Mouse (Mus musculus): ENCODE data around the gene Ugcg.

The Ugcg gene

DNA sequence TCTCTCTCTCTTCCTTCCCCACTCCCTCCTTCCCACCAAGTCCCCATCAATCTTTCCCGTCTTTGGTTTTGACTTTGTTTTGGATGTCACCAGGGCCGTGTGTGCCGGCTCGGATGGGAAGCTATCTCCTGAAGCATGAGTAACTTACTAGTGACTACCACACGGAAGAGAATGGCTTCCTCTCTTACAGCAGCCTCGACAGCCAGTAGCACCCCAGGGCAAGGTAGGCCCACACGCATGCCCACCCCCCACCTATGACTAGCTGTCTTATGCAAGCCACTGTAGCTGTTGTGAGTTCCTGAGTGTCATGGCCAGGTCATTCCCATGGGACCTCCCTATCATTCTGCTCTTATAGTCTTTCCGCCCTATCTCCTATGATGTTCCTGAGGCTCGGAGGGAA lies 38.0 kb downstream of the Ugcg start:
- 96% methylated on average over 9 of the region's 9 CpGs for WGBS

GRCm38 (mm10) chr4:59231266-59232055 lies 42.4 kb downstream of the Ugcg start:
- 88% methylated on average over 6 of the region's 6 CpGs for WGBS

GRCm38 (mm10) chr4:59234014-59234413 lies 45.0 kb downstream of the Ugcg start:
- WGBS: 83% methylated on average over 9 of the region's 10 CpGs

DNA sequence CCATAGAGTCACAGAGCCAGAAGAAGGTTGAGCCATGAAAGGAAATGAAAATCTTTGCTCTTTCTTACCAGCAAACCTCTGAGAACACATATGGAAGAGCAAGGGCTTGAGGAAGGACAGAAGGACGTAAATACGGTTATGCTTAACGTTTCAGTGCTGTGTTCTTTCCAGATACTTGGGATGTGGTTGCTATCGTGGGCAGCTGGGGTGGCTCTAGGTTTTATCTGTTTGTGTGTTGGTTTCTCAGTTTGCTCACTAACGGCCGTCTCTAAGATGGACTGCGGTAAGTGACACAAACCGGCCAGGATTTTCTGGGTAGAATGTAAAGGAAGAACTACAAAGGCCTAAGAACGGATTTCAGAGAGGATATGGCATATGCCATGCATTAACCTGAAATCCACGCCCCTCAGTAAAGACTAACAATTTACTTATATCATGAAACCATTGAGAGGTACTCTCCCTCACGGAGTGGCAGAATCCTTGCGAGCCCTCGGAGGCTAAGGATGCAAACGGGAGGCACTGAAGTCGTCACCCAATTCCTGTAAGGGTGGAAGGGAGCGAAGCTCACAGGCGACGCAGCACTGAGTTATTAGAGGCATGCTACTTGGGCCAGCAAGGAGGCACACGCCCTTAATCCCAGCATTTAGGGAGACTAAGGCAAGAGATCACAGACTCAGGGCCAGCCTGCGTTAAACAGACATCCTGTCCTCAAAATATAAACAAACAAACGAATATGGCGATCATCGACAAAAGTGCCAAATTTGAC lies 45.6 kb downstream of the Ugcg start:
- 93% methylated on average over 23 of the region's 23 CpGs for WGBS

DNA sequence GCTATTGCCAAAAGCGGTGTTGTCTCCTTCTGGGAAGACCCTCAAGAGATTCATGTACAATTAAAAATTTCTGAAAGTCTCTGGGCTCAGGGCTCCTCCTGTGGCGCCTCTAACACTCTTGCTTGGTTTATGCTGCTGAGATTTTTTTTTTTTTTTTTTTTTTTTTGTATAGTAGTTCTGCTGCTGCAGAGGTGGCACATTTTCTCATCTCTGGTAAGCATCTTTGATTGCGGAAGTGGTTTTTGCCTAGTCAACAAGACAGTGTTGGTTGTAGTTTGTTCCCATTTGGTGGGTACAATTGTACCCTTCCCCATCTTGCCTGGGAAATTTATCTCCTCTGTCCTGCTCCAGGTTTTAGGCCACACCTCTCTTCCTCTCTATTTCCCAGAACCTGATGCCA lies 47.3 kb downstream of the Ugcg start:
- 91% methylated on average over 3 of the region's 3 CpGs for WGBS

DNA sequence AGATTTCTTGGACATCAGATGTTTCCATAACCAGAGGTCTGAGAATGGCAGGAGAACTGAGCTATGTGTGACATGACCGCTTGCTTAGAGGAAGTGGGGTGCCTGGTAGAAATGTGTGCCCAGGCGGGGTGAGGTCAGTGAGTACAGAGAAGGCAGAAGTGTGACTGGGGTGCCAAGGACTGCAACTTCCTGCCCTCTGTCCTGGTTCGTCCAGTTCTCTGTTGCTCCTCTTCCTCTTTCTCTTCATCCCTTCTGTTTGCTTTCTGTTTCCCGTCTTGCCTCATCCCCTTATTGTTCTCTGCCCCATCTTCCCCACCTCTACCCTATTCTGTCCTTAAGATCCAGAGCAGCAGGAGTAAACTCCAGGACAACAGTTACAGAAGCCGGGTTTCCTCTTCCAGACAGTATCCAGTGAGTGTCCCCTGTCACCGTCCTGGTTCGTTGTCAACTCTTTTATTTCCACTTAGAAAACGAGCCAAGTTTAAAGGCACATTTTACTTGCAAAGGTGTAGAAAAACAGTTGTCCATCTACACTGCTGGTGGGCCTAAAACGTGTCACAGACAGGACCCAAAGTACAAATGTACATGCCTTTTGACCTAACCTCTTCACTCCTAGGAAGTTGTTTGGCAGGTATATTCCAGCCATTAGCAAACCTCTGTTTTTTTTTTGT lies 49.7 kb downstream of the Ugcg start:
- 68% methylated on average over 9 of the region's 9 CpGs for WGBS

DNA sequence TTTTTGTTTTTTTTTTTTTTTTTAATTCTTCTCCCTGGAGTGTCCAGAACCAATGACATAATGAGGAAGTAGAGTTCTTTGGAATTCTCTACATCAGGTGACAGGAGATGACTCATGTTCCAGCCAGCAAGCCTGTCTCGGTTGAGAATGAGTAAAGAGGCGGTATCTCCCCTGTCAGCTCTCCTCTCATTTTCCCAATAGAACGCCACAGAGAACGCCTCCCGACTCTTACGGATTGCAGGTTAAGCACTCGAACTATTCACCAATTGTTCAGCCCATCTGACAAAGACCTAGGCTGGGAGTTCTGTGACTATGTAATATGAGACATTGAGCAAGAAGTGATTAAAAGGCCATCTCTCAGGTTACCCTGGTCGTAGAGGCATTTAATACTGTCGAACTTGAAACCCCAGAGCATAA lies 50.3 kb downstream of the Ugcg start:
- 57% methylated on average over 9 of the region's 9 CpGs for WGBS

DNA sequence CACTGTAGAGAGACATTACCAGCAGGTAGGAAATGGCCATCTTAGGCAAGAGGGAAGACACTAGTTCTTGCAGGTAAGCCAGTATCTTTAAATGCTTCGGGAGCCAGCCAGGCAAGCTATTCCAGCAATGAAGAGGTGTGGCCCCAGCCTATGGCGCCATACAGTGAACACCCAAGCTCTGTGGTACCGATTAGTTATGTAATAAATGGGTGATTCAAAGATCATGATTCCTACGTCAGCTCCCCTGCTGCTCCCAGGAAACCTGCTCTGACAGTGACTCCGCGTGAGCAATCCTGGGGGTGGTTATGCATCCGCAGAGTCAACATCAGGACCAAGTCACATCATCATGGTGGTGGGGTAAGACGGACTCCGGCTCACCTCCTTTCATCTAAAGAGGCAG lies 51.1 kb downstream of the Ugcg start:
- WGBS: 93% methylated on average over 9 of the region's 9 CpGs

GRCm38 (mm10) chr4:59241096-59241495 lies 52.0 kb downstream of the Ugcg start:
- WGBS: 98% methylated on average over 4 of the region's 4 CpGs

- WGBS: 97% methylated on average over 3 of the region's 3 CpGs
These were observed 53.2 kb downstream of the Ugcg start for GRCm38 (mm10) chr4:59242221-59242620.

- 90% methylated on average over 7 of the region's 7 CpGs for WGBS
These were observed 54.9 kb downstream of the Ugcg start for GRCm38 (mm10) chr4:59243802-59244493.

- 81% methylated on average over 7 of the region's 7 CpGs for WGBS
These were observed 55.9 kb downstream of the Ugcg start for GRCm38 (mm10) chr4:59244791-59245555.

DNA sequence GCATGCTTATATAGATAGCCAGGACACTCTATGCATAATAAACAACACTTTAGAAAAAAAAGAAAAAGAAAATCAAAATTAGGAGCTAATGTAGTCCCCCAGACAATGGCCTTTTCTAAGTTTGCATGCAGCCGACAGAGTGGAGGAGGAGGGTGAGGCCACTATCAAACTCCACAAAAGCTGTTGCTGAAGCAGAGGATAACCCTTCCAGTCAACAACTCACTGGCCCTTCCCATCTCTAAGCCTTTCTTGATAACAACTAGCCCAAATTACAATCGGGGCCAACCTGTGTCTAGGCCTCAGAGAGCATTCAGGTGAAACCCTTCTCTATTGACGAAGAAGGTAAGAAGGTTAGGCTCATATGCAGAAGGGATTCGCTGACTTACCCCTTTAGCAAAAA lies 56.7 kb downstream of the Ugcg start:
- 98% methylated on average over 4 of the region's 4 CpGs for WGBS

- 69% methylated on average over 1 of the region's 1 CpGs for WGBS
These were observed 58.5 kb downstream of the Ugcg start for GRCm38 (mm10) chr4:59247545-59247944.

- WGBS: 66% methylated on average over 6 of the region's 6 CpGs
These were observed 63.5 kb downstream of the Ugcg start for GRCm38 (mm10) chr4:59252386-59253054.

GRCm38 (mm10) chr4:59253055-59253434 lies 64.0 kb downstream of the Ugcg start:
- WGBS: 84% methylated on average over 5 of the region's 5 CpGs

DNA sequence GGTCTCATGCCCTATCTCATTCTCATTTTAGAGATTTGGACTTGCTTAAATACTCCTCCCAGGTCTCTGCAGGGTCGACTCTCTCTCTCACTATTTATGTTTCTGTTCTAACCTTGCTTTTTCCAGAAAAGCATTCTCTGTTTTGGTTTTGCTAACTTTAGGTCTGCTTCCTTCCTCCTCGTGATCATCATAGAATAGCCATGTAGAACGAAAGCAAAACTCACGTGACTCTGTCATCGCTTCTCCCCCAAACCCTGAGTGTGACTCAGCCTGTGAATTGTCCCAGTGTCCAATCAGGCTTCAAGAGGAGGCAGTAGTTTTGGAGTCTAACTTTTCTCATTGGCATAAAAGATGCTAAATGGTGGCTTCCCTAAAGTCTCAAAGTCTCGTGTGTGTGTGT lies 65.3 kb downstream of the Ugcg start:
- 78% methylated on average over 6 of the region's 6 CpGs for WGBS

DNA sequence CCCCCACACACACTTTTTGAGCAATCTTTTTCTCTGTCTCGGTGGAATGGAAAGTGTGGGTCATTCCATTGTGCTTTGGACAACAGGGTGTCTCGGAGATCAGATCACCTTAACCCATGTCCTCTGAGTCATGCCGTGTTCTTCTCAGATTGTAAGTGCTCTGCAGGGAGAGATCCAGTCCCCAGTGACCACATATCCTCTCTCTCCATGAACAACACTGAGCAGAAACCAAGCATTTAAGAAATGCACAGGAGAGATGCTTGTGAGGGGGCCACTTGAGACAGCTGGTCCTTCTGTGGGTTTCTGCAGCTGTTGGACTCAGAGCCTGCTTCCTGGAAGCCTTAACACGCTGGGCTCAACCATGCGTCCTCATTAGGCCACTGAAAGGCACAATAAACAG lies 66.9 kb downstream of the Ugcg start:
- WGBS: 79% methylated on average over 5 of the region's 5 CpGs

- 85% methylated on average over 3 of the region's 3 CpGs for WGBS
These were observed 68.8 kb downstream of the Ugcg start for GRCm38 (mm10) chr4:59257866-59258265.

DNA sequence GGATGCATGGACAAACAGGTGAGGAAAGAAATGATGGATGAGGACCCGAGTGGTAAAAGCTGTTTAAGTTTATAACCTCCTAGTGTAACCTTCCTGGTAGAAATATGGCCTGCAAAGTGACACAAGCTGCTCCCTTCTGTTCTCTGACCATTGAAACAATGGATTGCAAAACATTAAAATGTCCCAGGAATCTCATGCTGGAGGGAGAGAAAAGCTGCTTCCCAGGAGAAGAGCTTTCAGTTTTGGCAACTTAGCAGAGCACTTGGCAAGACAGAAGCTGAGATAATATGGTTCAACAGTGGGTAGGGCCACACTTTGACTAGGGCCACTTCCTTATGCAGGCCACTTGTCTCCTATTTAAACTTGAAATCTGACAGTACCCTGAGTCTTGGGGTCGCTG lies 69.7 kb downstream of the Ugcg start:
- 86% methylated on average over 2 of the region's 2 CpGs for WGBS

GRCm38 (mm10) chr4:59259806-59260205 lies 70.7 kb downstream of the Ugcg start:
- WGBS: 85% methylated on average over 1 of the region's 1 CpGs

All from cerebral cortex, adult 2 months (tissue).